Comparison of ENCODE assay signal across 8 mouse cellular contexts in genomic region chr5:92602691-92603690, GRCm38 (mm10). TPM values are rescaled to one million over a fixed set of nuclear protein-coding genes. Genes with fewer than 3 reads are reported as not detected.
DNase-seq lines count a peak whose midpoint lies in the region; ATAC-seq lines count a peak whose summit lies in the region.

Stbd1 (plus strand) TSS chr5:92603041.

- DNase-seq in 3T3-L1 (ENCODE audit: low read depth, low spot score) (peak; percentile 46), R1 (ENCODE audit: low read depth, low spot score) (peak; percentile 78)
- peak; percentile 87 for DNase-seq in embryonic facial prominence, embryonic 14.5 days (ENCODE audit: low spot score)
- DNase-seq in kidney, postnatal 14 days: peak; percentile 80
- peak; percentile 57 for DNase-seq in lung, postnatal 25 days (ENCODE audit: low spot score)
- DNase-seq in retina, embryonic 14.5 days (ENCODE audit: low spot score): peak; percentile 78
- DNase-seq in urinary bladder, adult 18-20 months (ENCODE audit: low spot score in 2 of 2): peak; percentile 36 to 44

- peaks cover 6% of the 10 kb centered on the region for H3K4me1 ChIP-seq in embryonic facial prominence, embryonic 14.5 days (ENCODE audit: control insufficient read depth, insufficient read depth, low read length)
- peaks cover 15% of the 10 kb centered on the region for H3K4me1 ChIP-seq in heart, embryonic 15.5 days (replicated peaks)

- peak; percentile 92 for ATAC-seq in embryonic facial prominence, embryonic 14.5 days (ENCODE audit: low read depth)
- ATAC-seq in heart, embryonic 15.5 days (replicated peaks; ENCODE audit: insufficient number of reproducible peaks, insufficient read depth, low FRiP score, low read depth): peak; percentile 93

- no peaks in the 10 kb centered on the region for H3K36me3 ChIP-seq in embryonic facial prominence, embryonic 14.5 days (ENCODE audit: control insufficient read depth, insufficient read depth, low read length)
- H3K36me3 ChIP-seq in heart, embryonic 15.5 days: peaks cover 13% of the 10 kb centered on the region; the same call in 1 of the 2 replicates

- WGBS in embryonic facial prominence, embryonic 14.5 days: under 1% methylated on average over 47 of the region's 69 CpGs
- WGBS in heart, embryonic 15.5 days: under 1% methylated on average over 66 of the region's 69 CpGs

- H3K9me3 ChIP-seq in embryonic facial prominence, embryonic 14.5 days (ENCODE audit: control insufficient read depth, low read length): no peaks in the 10 kb centered on the region
- H3K9me3 ChIP-seq in heart, embryonic 15.5 days (replicated peaks): no peaks in the 10 kb centered on the region

- H3K27ac ChIP-seq in embryonic facial prominence, embryonic 14.5 days (replicated peaks; ENCODE audit: low read depth, low read length): no peak within 1 kb of the TSS; the same call in 1 of the 2 replicates
- peak within 1 kb of the TSS; percentile 87 for H3K27ac ChIP-seq in heart, embryonic 15.5 days

- peak within 1 kb of the TSS; percentile 91 for H3K4me2 ChIP-seq in embryonic facial prominence, embryonic 14.5 days (ENCODE audit: low read depth, low read length)
- peak within 1 kb of the TSS; percentile 82 for H3K4me2 ChIP-seq in heart, embryonic 15.5 days

- no peaks in the 10 kb centered on the region for H3K27me3 ChIP-seq in embryonic facial prominence, embryonic 14.5 days (replicated peaks; ENCODE audit: control insufficient read depth, insufficient read depth, low read length)
- H3K27me3 ChIP-seq in heart, embryonic 15.5 days: peaks cover 8% of the 10 kb centered on the region; the same call in 1 of the 2 replicates

- H3K9ac ChIP-seq in embryonic facial prominence, embryonic 14.5 days (ENCODE audit: low read depth, low read length): peak within 1 kb of the TSS; percentile 74
- peak within 1 kb of the TSS; percentile 87 for H3K9ac ChIP-seq in heart, embryonic 15.5 days

- peak within 1 kb of the TSS; percentile 70 for H3K4me3 ChIP-seq in embryonic facial prominence, embryonic 14.5 days (ENCODE audit: low read depth, low read length)
- peak within 1 kb of the TSS; percentile 79 for H3K4me3 ChIP-seq in heart, embryonic 15.5 days

RNA-seq across cellular contexts. Expression of gene Stbd1, which starts in this region (rescaled TPM):
- polyA plus RNA-seq in embryonic facial prominence, embryonic 14.5 days (2014; fragmentation: Nextera tagmentation; extraction: Ambion mirVana): 48.2 and 68.2 TPM in 2 replicates
- 75.5 and 82.9 TPM in 2 replicates for polyA plus RNA-seq in heart, embryonic 15.5 days (2015; fragmentation: Nextera tagmentation; extraction: Ambion mirVana)
